Mouse (Mus musculus): ENCODE results near the gene Wfdc1.

The Wfdc1 gene

GRCm38 (mm10) chr8:119639798-119640197, 26.4 kb upstream of the Wfdc1 start:
- DNase-seq (ENCODE audit: low spot score), result no peak

- peak; percentile 57 for DNase-seq (ENCODE audit: low spot score)
Measured at GRCm38 (mm10) chr8:119641058-119641457, 25.1 kb upstream of the Wfdc1 start.

- DNase-seq (ENCODE audit: low spot score), result no peak
Measured at GRCm38 (mm10) chr8:119642960-119643359, 23.2 kb upstream of the Wfdc1 start.

GRCm38 (mm10) chr8:119644429-119644960, 21.7 kb upstream of the Wfdc1 start:
- DNase-seq (ENCODE audit: low spot score), result no peak

GRCm38 (mm10) chr8:119644981-119645597, 21.1 kb upstream of the Wfdc1 start:
- DNase-seq (ENCODE audit: low spot score), result no peak

GRCm38 (mm10) chr8:119646197-119646596, 20.0 kb upstream of the Wfdc1 start:
- DNase-seq (ENCODE audit: low spot score), result no peak

GRCm38 (mm10) chr8:119646846-119647245, 19.3 kb upstream of the Wfdc1 start:
- no peak for DNase-seq (ENCODE audit: low spot score)

- no peak for DNase-seq (ENCODE audit: low spot score)
Measured at GRCm38 (mm10) chr8:119651324-119651723, 14.8 kb upstream of the Wfdc1 start.

- DNase-seq (ENCODE audit: low spot score), result no peak
Measured at GRCm38 (mm10) chr8:119656709-119657464, 9.3 kb upstream of the Wfdc1 start.

- DNase-seq (ENCODE audit: low spot score), result peak; percentile 68
Measured at GRCm38 (mm10) chr8:119661081-119661480, 5.1 kb upstream of the Wfdc1 start.

GRCm38 (mm10) chr8:119661892-119662291, 4.3 kb upstream of the Wfdc1 start:
- DNase-seq (ENCODE audit: low spot score), result no peak

- no peak for DNase-seq (ENCODE audit: low spot score)
Measured at GRCm38 (mm10) chr8:119663440-119663839, 2.7 kb upstream of the Wfdc1 start.

- peak; percentile 36 for DNase-seq (ENCODE audit: low spot score)
Measured at GRCm38 (mm10) chr8:119665270-119665669, 895 bp upstream of the Wfdc1 start.

GRCm38 (mm10) chr8:119668447-119668846, 2.3 kb downstream of the Wfdc1 start:
- DNase-seq (ENCODE audit: low spot score), result no peak

GRCm38 (mm10) chr8:119669284-119669683, 3.1 kb downstream of the Wfdc1 start:
- no peak for DNase-seq (ENCODE audit: low spot score)

- no peak for DNase-seq (ENCODE audit: low spot score)
Measured at GRCm38 (mm10) chr8:119670419-119671091, 4.4 kb downstream of the Wfdc1 start.

- no peak for DNase-seq (ENCODE audit: low spot score)
Measured at GRCm38 (mm10) chr8:119673976-119674555, 7.9 kb downstream of the Wfdc1 start.

- DNase-seq (ENCODE audit: low spot score), result no peak
Measured at GRCm38 (mm10) chr8:119675457-119675856, 9.3 kb downstream of the Wfdc1 start.

GRCm38 (mm10) chr8:119676389-119676788, 10.2 kb downstream of the Wfdc1 start:
- DNase-seq (ENCODE audit: low spot score), result peak; percentile 89

- no peak for DNase-seq (ENCODE audit: low spot score)
Measured at GRCm38 (mm10) chr8:119678138-119678843, 12.1 kb downstream of the Wfdc1 start.

GRCm38 (mm10) chr8:119679184-119679583, 13.0 kb downstream of the Wfdc1 start:
- no peak for DNase-seq (ENCODE audit: low spot score)

GRCm38 (mm10) chr8:119690602-119691001, 24.4 kb downstream of the Wfdc1 start:
- no peak for DNase-seq (ENCODE audit: low spot score)

Measured in ovary, postnatal 36 days (tissue).